Mouse (Mus musculus): ENCODE results near the gene Dok5.

- TF ChIP-seq CTCF (IDR thresholded peaks at IDR 0.05; ENCODE audit: extremely low read depth, insufficient read depth, insufficient read length, insufficient replicate concordance) (no peak), POLR2A (IDR thresholded peaks at IDR 0.05; ENCODE audit: low read depth, low read length) (no peak)
Observed at GRCm38 (mm10) chr2:170913863-170914262, 182.3 kb downstream of the Dok5 start.
